ENCODE assay signal across 8 mouse cellular contexts in the genomic region with DNA sequence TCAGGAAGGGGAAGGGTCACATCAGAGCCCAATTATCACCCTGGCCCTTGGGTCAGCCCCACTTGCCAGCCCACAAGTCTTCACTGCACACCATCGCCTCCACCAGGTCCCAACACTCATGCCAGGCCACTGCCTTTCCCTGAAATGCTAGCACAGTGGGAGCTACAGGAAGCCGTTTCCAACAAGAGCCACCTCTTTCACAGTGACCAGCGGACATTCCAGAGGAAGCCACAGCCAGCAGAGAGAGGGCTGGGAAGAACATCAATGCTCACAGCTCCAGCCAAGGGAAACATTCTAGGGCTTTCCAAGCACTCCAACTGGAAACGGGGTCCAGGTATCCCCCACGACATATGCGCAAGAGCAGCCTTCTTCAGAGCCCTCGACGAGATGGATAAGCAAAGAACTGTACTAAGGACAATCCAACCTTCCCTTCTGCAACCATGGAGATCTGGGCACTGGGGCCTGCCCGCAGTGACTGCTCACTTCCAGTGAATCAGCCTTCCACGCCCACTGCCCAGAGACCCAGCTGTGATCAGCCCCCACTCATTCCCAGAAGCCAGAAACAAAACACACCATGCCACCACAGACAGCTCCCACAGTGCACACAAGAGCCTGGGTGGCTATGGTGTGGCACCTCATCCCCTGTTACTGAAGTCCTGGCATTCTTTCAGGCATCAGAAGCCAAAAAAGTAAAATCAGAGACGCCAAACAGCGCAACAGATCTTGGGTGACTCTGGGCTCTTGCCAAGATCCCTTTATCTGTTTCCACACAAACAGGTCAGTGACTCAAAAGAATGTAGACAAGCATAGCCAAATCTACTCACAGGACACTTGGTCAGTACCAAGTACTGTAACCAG. TPM values are rescaled to one million over a fixed set of nuclear protein-coding genes. Genes with fewer than 3 reads are reported as not detected.
A peak's percentile ranks its signal among the peaks of the same experiment; 100 is the strongest.
DNase-seq lines count a peak whose midpoint lies in the region; ATAC-seq lines count a peak whose summit lies in the region.

No protein-coding gene starts in this region.

- H3K27ac ChIP-seq in limb, embryonic 13.5 days, result peak overlapping the region; percentile 44; the same call in 1 of the 2 replicates

- H3K36me3 ChIP-seq in limb, embryonic 13.5 days, result peaks cover 24% of the 10 kb centered on the region

- H3K9me3 ChIP-seq in limb, embryonic 13.5 days, result no peaks in the 10 kb centered on the region

- peak overlapping the region; percentile 39 for H3K9ac ChIP-seq in limb, embryonic 13.5 days

- intact Hi-C loops in heart, postnatal 36 days (cut with DNase I), result no loop called here

- peaks cover 96% of the 10 kb centered on the region for H3K4me1 ChIP-seq in limb, embryonic 13.5 days

- no peaks in the 10 kb centered on the region for H3K27me3 ChIP-seq in limb, embryonic 13.5 days

- DNase-seq in adrenal gland, adult 2 months, result peak; percentile 77
- DNase-seq in adrenal gland, postnatal 4 days (ENCODE audit: low spot score in 2 of 2), result no peak
- peak; percentile 64 for DNase-seq in right cerebral cortex, adult 18-20 months
- no peak for DNase-seq in right cerebral cortex, postnatal 10 days (ENCODE audit: low spot score in 2 of 2)
- DNase-seq in heart, postnatal 36 days, result peak; percentile 61 to 64
- DNase-seq in right cerebral cortex, postnatal 25 days, result peak; percentile 51
- DNase-seq in yolk sac, embryonic 10.5 days (ENCODE audit: low spot score), result no peak

- 58% methylated on average over 12 of the region's 12 CpGs for WGBS in limb, embryonic 13.5 days

- peak overlapping the region; percentile 96 for H3K4me2 ChIP-seq in limb, embryonic 13.5 days (replicated peaks)

- ATAC-seq in limb, embryonic 13.5 days (ENCODE audit: low FRiP score, low read depth), result no peak

- peak overlapping the region; percentile 1 for H3K4me3 ChIP-seq in limb, embryonic 13.5 days

RNA-seq across cellular contexts. Expression of gene Ski, which starts 6.4 kb away (rescaled TPM):
- total RNA-seq in adrenal gland, adult 2 months (2021), result 10 to 100 TPM; 59.7 to 63.8 TPM
- polyA plus RNA-seq in adrenal gland, adult 2 months (2012; rRNA removed), result 83.1 and 103 TPM in 2 replicates
- 100 to 1,000 TPM; 106 to 111 TPM for total RNA-seq in adrenal gland, postnatal 4 days (2021)
- 10 to 100 TPM; 53.3 to 56.8 TPM for total RNA-seq in heart, postnatal 36 days (2021)
- polyA plus RNA-seq in limb, embryonic 13.5 days (2015; fragmentation: Nextera tagmentation; extraction: Ambion mirVana), result 24.4 and 24.8 TPM in 2 replicates

RNA-seq across cellular contexts. Expression of gene Faap20, which starts 33.6 kb away (rescaled TPM):
- 10 to 100 TPM; 40.3 to 57.3 TPM for total RNA-seq in adrenal gland, adult 2 months (2021)
- 106 and 127 TPM in 2 replicates for polyA plus RNA-seq in adrenal gland, adult 2 months (2012; rRNA removed)
- total RNA-seq in adrenal gland, postnatal 4 days (2021), result 10 to 100 TPM; 54.9 to 56.3 TPM
- 10 to 100 TPM; 14.5 to 18.3 TPM for total RNA-seq in heart, postnatal 36 days (2021)
- polyA plus RNA-seq in limb, embryonic 13.5 days (2015; fragmentation: Nextera tagmentation; extraction: Ambion mirVana), result 92.1 and 97.8 TPM in 2 replicates

Comparison
In these comparisons a context has a peak if more than half of its experiments do, and no peak if none do; other contexts are left out.
1. DNase-seq: peak in adrenal gland, adult 2 months (single experiment), right cerebral cortex, adult 18-20 months (single experiment), heart, postnatal 36 days (2 of 2) and right cerebral cortex, postnatal 25 days (single experiment); none in adrenal gland, postnatal 4 days (0 of 2), right cerebral cortex, postnatal 10 days (0 of 2) and yolk sac, embryonic 10.5 days (single experiment).